Mouse (Mus musculus): Measurements from ENCODE around the gene Ankrd63. TPM values are rescaled to one million over a fixed set of nuclear protein-coding genes. Genes with fewer than 3 reads are reported as not detected.

The Ankrd63 gene
- polyA plus RNA-seq, 1 experiment from 2014 or later = 0.12 TPM

DNA sequence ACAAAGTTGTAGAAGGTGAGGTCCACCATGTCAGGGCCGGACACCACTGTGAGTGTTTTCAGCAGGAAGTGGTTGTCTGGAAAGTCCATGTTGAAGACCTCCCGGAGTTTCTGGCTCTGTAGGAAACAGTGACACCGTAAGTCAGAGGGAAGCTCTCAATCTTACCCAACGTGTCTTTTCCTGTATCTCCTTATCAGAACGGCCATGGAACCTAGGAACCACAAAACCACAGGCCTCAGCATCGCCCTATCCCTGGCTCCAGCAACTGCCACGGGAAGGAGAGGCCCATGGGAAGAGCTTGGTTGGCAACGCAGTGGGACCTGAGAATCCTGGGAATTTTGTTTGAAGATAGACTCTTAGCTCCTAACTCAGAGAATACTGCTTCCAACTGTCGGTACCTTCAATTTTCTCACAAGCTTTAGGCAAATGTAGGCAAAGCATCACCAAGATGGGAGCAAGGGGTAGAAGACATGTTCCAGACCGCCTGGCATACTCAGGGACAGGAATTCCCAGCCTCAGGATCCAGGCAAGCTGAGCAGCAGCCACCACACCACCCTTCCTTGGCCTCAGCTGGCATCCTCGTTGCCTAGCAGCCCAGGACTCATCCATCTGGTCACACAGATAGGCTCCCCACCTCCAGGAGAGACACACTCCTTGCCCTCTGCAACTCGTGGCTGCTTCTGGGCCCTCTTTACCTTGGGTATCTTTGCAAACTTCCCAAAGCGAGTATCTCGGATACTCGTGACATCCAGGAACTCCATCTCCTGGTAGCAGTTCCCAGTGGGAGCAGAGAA, 20.1 kb upstream of the Ankrd63 start:
- ATAC-seq (ENCODE audit: borderline replicate concordance, extremely low read depth, low FRiP score, low TSS enrichment) = no peak
- H3K36me3 ChIP-seq = no peaks in the 10 kb centered on the region
- H3K27ac ChIP-seq = no peak overlapping the region
- no peaks in the 10 kb centered on the region for H3K9me3 ChIP-seq
- H3K4me1 ChIP-seq = peaks cover 17% of the 10 kb centered on the region
- 76% methylated on average over 15 of the region's 15 CpGs for WGBS
- H3K27me3 ChIP-seq = peaks cover 4% of the 10 kb centered on the region; the same call in 1 of the 2 replicates
- H3K4me2 ChIP-seq = no peak overlapping the region
- H3K4me3 ChIP-seq = no peak overlapping the region
- no peak overlapping the region for H3K9ac ChIP-seq

DNA sequence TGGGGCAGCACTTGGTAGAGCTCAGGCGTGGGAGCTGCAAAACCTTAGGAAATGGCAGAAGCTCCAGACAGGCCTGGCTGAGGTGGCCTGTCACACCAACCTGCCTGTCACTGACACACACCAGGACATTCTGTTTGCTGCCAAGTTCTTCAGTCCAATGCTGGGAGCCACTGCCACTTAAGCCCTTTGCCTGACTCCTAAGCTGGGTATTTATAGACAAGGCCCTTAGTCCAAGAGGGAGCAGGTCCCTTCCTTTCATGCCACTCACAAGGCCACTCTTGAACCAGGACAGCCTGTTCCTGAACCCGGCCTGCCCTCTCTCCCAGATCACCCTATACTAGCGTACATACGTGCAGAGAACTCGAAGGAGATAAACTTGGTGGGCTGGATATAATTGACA, 12.9 kb upstream of the Ankrd63 start:
- Histone ChIP-seq H3K4me1 (peaks cover 2% of the 10 kb centered on the region; the same call in 1 of the 2 replicates), H3K4me2 (no peak overlapping the region), H3K36me3 (no peaks in the 10 kb centered on the region), H3K4me3 (no peak overlapping the region), H3K9me3 (no peaks in the 10 kb centered on the region), H3K27ac (no peak overlapping the region), H3K9ac (no peak overlapping the region), H3K27me3 (peaks cover 26% of the 10 kb centered on the region)
- ATAC-seq (ENCODE audit: borderline replicate concordance, extremely low read depth, low FRiP score, low TSS enrichment) = no peak
- 72% methylated on average over 5 of the region's 5 CpGs for WGBS

DNA sequence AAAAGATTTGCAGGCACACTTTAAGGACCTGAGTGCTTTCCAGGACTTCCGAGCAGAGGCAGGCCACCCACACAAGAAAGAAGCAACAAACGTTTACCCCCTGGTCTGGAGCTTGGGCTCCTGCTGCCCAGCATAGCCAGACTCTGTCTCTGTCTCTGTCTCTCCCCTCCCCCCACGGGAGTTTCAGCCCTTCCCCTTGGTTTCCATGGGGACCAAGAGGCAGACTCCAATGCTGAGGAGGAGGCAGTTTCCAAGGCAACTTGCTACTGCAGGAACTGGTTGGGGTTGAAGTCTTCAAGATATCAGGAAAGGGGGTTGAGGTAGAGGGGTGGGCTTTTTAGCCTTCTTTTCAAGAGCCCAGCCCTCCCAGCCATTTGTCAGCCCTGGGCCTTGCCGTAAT, 10.5 kb upstream of the Ankrd63 start:
- H3K9me3 ChIP-seq = no peaks in the 10 kb centered on the region
- H3K27me3 ChIP-seq = peaks cover 46% of the 10 kb centered on the region
- 37% methylated on average over 4 of the region's 4 CpGs for WGBS
- peaks cover 19% of the 10 kb centered on the region for H3K4me1 ChIP-seq
- no peak for ATAC-seq (ENCODE audit: borderline replicate concordance, extremely low read depth, low FRiP score, low TSS enrichment)
- no peak overlapping the region for H3K4me3 ChIP-seq
- no peaks in the 10 kb centered on the region for H3K36me3 ChIP-seq
- H3K4me2 ChIP-seq = no peak overlapping the region
- H3K27ac ChIP-seq = no peak overlapping the region
- H3K9ac ChIP-seq = no peak overlapping the region

DNA sequence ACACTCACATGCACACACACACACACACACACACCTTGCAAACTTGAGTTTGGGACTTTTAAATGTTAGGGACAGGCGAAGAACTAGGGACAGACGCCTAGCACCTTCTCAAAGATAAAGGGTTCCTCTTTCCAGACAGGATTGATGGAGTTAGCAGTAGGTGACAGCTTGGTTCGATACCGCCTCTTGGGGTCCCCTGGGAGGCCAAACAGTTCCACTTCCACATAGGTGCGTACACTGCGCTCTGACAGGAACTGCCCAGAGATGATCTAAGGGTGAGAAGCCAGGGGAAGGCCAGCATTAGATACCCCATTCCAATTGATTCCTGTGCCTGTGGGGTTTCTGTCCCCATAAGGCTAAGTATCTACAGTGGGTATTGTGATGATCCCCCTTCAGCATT, 9.9 kb upstream of the Ankrd63 start:
- no peak overlapping the region for H3K4me3 ChIP-seq
- no peak overlapping the region for H3K4me2 ChIP-seq
- peaks cover 19% of the 10 kb centered on the region for H3K4me1 ChIP-seq
- 87% methylated on average over 6 of the region's 6 CpGs for WGBS
- no peaks in the 10 kb centered on the region for H3K36me3 ChIP-seq
- no peak for ATAC-seq (ENCODE audit: borderline replicate concordance, extremely low read depth, low FRiP score, low TSS enrichment)
- H3K9me3 ChIP-seq = no peaks in the 10 kb centered on the region
- no peak overlapping the region for H3K9ac ChIP-seq
- H3K27me3 ChIP-seq = peaks cover 52% of the 10 kb centered on the region
- H3K27ac ChIP-seq = no peak overlapping the region

DNA sequence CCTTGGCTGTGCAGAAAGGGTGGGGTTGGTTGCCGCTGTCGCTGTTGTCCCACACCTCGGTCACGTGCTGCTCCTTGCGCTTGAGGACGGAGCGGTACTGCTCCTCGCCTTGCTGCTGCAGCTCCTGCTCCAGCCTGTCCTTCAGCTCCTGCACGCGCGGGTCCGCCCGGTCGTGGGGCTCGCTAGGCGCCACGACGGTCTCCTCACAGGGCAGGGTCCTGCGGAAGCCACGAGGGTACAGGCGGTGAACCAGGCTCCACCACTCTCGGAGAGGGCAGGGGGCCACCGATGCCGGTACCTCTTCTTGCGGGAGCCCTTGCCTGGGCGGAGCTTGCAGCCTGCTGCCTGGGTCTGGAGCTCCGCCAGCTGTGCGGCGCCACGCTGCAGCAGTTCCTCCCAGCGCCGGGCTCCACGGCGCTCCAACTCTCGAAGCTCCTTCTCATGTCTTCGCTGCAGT, 7.3 kb upstream of the Ankrd63 start:
- H3K4me2 ChIP-seq = peak overlapping the region; percentile 95
- H3K9ac ChIP-seq = peak overlapping the region; percentile 36
- 0% methylated on average over 36 of the region's 36 CpGs for WGBS
- peak overlapping the region; percentile 38 for H3K4me3 ChIP-seq
- peaks cover 78% of the 10 kb centered on the region for H3K27me3 ChIP-seq
- peak; percentile 63; the same call in 1 of the 2 replicates for ATAC-seq (ENCODE audit: borderline replicate concordance, extremely low read depth, low FRiP score, low TSS enrichment)
- H3K27ac ChIP-seq = no peak overlapping the region
- H3K9me3 ChIP-seq = no peaks in the 10 kb centered on the region
- peaks cover 22% of the 10 kb centered on the region for H3K4me1 ChIP-seq
- no peaks in the 10 kb centered on the region for H3K36me3 ChIP-seq

DNA sequence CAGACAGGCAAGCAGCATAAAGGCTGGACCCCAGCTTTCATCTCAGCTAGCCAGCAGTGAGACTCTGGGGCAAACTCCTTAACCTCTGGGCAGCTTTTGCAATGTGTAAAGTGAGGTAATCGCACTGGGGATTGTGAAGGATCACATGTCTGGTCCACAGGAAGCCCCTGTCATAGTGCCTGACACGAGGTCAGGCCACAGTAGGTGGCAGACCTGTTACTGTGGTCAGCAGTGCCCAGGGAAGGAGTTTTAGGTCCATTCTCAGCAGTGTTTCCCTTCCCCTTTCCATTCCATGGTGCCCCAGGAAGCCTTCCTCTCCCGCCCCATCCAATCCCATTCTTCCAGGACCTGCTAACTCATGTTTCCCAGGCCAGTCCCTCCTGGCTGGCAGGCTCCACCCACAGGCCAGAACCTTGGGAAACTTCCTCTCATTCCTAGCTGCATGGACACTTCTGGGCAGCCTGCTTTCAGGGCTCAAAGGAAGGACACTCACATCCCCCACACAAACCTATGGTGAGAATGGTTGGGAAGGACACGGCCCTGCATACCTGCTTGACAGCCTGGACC, 6.0 kb upstream of the Ankrd63 start:
- Histone ChIP-seq H3K9me3 (no peaks in the 10 kb centered on the region), H3K9ac (no peak overlapping the region), H3K36me3 (no peaks in the 10 kb centered on the region), H3K4me3 (no peak overlapping the region), H3K27ac (no peak overlapping the region), H3K4me2 (no peak overlapping the region), H3K27me3 (peaks cover 91% of the 10 kb centered on the region), H3K4me1 (peaks cover 22% of the 10 kb centered on the region)
- 34% methylated on average over 4 of the region's 4 CpGs for WGBS
- no peak for ATAC-seq (ENCODE audit: borderline replicate concordance, extremely low read depth, low FRiP score, low TSS enrichment)

DNA sequence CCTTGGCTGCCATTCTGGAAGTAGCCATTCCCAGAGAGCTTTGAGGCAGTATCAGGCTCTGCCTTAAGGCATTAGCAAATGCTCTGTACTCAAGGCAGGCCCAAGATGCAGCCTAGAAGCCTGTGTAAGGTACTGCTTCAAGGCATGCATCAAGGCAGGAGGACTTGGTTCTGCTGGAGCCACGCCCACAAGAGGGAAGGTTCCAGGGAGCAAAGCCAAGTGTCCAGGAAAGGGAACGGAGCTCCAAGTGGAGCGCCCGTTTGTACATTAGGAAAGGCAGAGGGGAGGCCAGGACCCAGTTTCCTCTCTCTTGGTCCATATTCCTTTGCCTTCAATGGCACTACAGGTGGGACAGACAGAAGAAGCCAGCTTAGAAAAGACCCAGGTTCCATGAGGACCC, 4.7 kb upstream of the Ankrd63 start:
- Histone ChIP-seq H3K36me3 (no peaks in the 10 kb centered on the region), H3K9ac (no peak overlapping the region), H3K27ac (no peak overlapping the region), H3K4me3 (no peak overlapping the region), H3K4me1 (peaks cover 34% of the 10 kb centered on the region), H3K4me2 (no peak overlapping the region), H3K9me3 (no peaks in the 10 kb centered on the region), H3K27me3 (peaks cover 100% of the 10 kb centered on the region)
- 63% methylated on average over 4 of the region's 4 CpGs for WGBS
- ATAC-seq (ENCODE audit: borderline replicate concordance, extremely low read depth, low FRiP score, low TSS enrichment) = no peak

DNA sequence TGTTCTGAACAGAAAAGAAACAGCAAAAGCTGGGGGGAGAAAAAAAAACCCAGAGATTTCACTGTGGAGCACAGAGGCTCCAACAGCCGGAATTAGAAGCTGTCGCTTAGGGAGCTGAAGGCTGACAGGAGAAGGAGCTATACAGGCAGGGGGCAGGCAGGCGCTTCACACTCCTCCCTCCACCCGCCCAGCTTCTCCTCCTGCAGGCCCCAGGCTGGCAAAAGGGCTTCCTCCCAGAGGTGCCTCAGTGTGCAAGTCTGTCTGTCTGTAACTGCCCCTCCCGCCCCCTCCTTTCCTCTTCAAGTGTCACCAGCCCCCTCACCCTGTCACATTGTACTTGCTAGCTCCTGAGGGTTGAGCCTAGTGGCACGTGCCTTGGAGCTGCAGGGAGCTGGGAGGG, 2.7 kb upstream of the Ankrd63 start:
- 4% methylated on average over 6 of the region's 6 CpGs for WGBS
- Histone ChIP-seq H3K36me3 (no peaks in the 10 kb centered on the region), H3K27me3 (peaks cover 100% of the 10 kb centered on the region), H3K9me3 (no peaks in the 10 kb centered on the region), H3K4me1 (peaks cover 44% of the 10 kb centered on the region), H3K9ac (no peak overlapping the region), H3K4me2 (no peak overlapping the region), H3K4me3 (no peak overlapping the region), H3K27ac (no peak overlapping the region)
- no peak for ATAC-seq (ENCODE audit: borderline replicate concordance, extremely low read depth, low FRiP score, low TSS enrichment)

DNA sequence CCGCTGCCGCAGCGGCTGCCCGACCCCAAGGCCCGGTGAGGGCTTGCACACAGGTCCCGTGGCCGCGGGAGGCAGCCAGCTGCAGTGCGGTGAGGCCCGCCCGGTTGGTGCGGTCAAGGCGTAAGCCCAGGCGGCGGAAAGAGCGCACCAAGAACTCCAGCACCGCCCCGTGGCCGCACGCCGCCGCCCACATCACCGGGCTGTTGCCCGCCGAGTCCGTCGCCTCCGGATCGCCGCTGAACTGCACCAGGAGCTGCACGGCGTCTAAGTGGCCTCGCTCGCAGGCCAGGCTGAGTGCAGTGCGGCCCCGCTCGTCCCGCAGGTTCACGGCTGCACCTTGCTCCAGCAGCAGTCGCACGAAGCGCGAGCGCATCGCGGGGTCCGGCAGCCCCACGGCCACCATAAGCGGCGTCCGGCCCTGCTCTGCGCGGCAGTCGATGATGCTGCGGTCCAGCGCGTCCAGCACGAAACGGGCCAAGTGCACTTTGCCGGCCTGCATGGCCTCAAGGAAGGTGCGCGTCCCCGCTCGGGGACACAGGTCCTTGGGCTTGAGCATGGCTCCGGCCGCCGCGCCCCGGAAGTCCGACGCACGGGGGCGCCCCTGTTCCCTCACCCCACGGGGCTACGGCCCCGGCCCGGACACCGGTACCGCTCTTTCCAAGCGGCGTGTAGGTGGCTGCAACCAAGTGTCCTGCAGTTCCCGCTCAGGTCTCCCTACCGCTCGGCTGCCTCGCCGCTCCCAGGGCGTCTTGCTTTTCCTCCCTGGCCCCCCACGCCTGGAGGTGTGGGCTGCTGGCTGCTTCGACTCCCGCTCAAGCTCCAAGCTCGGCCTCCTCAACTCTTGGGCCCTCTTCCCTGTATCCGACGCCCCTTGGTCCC, 641 bp downstream of the Ankrd63 start:
- H3K9me3 ChIP-seq = no peaks in the 10 kb centered on the region
- no peak for ATAC-seq (ENCODE audit: borderline replicate concordance, extremely low read depth, low FRiP score, low TSS enrichment)
- peaks cover 46% of the 10 kb centered on the region for H3K4me1 ChIP-seq
- 0 out of 2 replicates have a peak overlapping the region, but pooled peaks have one; percentile 16 for H3K9ac ChIP-seq
- peaks cover 90% of the 10 kb centered on the region for H3K27me3 ChIP-seq
- WGBS = under 1% methylated on average over 93 of the region's 93 CpGs
- H3K4me3 ChIP-seq = peak overlapping the region; percentile 41
- H3K4me2 ChIP-seq = peak overlapping the region; percentile 79
- no peaks in the 10 kb centered on the region for H3K36me3 ChIP-seq
- H3K27ac ChIP-seq = no peak overlapping the region

DNA sequence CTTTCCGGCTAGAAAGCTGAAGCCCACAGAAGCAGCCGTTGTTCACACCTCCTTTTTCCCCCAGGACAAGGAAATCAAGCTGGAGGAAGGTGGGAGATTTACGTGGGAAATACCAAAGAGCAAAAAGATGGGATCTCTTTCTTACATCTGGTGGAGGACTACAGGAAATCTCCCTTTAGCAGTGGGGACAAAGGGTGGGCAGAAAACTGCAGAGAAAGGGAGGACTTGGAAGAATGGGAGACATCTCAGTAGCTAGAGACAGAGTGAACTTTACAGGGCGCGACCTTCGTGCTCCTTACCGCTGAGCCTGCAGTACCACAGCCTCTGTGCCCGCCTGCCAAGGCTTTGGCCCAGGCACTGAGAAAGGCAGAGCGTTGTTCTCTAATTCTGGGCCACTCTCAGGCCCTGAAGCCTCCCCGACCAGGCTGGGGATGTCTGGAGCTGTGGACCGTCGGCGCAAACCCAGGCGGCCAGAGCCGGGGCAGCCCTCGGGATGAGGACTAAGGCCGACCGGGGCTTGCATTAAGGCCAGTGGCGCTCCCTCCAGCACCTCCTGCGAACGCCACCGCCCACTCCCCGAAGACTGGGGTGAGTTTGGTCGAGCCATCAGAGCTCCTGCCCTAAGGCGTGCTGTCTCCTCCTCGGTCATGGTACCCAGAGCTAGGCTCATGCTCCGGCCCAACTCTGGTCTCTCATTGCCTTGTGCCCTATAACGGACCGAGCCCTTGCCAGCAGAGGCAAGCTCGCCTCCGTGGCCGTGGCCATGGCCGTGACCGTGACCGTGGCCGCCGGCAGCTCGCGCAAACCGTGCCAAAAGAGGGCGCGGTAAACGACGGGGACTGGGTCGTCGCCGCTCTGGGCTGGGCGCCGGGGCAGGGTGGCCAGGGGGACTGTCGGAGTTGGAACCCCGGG, 1.5 kb downstream of the Ankrd63 start:
- Histone ChIP-seq H3K4me1 (peaks cover 53% of the 10 kb centered on the region), H3K27me3 (peaks cover 88% of the 10 kb centered on the region), H3K4me2 (peak overlapping the region; percentile 79), H3K9ac (no peak overlapping the region), H3K27ac (no peak overlapping the region), H3K4me3 (peak overlapping the region; percentile 41), H3K9me3 (no peaks in the 10 kb centered on the region), H3K36me3 (no peaks in the 10 kb centered on the region)
- 4% methylated on average over 51 of the region's 51 CpGs for WGBS
- ATAC-seq (ENCODE audit: borderline replicate concordance, extremely low read depth, low FRiP score, low TSS enrichment) = no peak; the same call in 1 of the 2 replicates

DNA sequence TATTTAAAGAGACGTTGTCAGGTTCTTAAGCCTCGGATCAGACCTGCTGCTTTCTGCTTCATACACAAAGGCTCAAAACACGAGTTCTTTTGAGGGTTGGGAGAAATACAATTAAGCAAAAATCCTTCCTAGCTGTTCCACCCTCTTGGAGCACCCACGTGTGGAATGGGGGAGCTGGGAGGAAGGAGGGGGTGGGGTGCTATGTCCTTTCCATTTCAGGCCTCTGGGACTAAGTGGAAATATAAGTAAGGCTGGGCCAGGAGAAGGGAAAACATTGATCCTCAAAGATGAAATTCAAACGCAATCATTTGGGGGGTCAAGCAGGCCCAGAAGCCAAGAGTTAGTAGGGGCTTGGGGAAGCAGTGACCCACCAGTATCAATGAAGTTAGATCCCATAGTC, 2.6 kb downstream of the Ankrd63 start:
- no peak overlapping the region for H3K9ac ChIP-seq
- peaks cover 60% of the 10 kb centered on the region for H3K4me1 ChIP-seq
- H3K4me2 ChIP-seq = no peak overlapping the region
- 16% methylated on average over 5 of the region's 5 CpGs for WGBS
- H3K36me3 ChIP-seq = no peaks in the 10 kb centered on the region
- no peaks in the 10 kb centered on the region for H3K9me3 ChIP-seq
- H3K4me3 ChIP-seq = no peak overlapping the region
- peaks cover 86% of the 10 kb centered on the region for H3K27me3 ChIP-seq
- H3K27ac ChIP-seq = no peak overlapping the region
- no peak for ATAC-seq (ENCODE audit: borderline replicate concordance, extremely low read depth, low FRiP score, low TSS enrichment)
